Mouse (Mus musculus): Measurements from ENCODE around the gene Chst15.

Gene Chst15

DNA sequence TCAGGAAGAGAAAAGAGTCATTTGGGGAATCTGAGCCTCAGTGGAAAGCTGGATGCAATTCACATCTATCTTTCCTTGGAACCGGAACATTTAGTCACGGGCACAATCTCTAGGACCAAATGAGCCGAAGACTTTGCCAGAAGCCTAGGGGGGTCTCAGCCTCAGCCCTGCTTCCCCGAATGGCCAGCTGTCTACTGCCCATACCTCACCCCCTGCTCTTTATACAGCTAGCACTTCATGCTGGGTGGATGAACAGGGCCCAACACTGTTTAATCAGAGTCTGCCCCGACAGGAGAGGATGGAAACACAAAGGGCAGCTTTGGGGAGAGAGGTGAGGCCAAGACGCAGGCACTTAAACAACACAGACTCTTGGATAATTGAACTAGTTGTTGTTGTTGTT lies 53.8 kb downstream of the Chst15 start:
- DNase-seq (ENCODE audit: extremely low spot score, low spot score) = no peak

- peak; percentile 64 for DNase-seq (ENCODE audit: extremely low spot score, low spot score)
Measured at GRCm38 (mm10) chr7:132262696-132263095, 54.3 kb downstream of the Chst15 start.

DNA sequence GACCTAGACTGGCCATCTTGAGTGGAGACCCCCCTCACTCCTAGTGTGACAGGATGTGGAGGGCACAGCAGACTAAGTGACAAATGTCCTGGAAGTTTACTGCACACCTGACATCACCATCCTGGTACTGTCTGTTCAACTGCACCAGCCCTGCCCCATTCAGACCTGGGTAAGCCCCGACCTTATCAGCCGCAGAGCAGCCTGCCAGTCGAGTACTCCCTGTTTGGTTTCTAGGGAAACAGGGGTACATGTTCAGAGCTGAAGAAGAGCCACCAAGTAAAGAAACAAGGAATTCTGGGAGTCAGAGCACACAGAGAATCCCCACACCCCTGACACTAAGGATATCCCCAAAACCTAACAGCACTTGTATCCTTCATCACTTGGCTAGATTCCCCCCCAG lies 55.1 kb downstream of the Chst15 start:
- no peak for DNase-seq (ENCODE audit: extremely low spot score, low spot score)

DNA sequence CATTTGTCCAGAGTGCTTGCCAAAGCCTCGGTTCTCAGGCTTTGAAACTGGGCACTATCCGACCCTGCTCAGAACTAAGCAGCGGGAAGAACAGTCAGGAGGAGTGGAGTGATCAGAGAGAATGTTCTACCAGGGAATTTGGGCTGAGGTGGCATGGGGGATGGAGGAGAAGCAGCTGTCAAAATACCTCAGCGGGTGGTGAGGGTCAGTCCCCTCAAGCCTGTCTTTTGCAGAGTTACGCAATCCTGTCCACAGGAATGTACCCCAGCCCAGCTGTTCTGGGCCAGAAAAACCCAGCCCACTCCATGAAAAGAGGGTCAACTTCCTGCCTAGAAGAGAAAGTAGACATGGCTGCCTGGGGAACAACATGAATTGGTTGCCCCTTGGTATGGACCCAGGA lies 56.4 kb downstream of the Chst15 start:
- no peak for DNase-seq (ENCODE audit: extremely low spot score, low spot score)

- no peak for DNase-seq (ENCODE audit: extremely low spot score, low spot score)
Measured at GRCm38 (mm10) chr7:132258817-132259216, 58.2 kb downstream of the Chst15 start.

DNA sequence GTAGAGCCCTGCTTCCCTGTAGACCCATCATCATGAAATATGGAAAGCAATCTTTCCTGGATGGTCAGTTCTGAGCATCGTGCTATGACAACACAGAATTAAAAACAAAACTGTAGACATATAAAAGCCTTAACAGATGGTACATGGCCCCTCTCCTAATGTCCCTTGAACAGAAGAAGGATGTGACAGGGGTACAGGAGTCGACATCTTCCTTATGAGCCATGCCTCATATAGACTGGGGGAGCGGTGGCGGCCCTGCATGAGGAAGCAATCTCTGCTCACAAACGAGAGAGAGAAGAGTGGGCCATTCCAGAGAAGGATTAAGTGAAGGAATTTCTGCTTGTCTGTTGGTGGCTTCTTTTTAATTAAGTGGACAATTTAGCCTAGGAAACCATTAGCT lies 58.8 kb downstream of the Chst15 start:
- no peak for DNase-seq (ENCODE audit: extremely low spot score, low spot score)

DNA sequence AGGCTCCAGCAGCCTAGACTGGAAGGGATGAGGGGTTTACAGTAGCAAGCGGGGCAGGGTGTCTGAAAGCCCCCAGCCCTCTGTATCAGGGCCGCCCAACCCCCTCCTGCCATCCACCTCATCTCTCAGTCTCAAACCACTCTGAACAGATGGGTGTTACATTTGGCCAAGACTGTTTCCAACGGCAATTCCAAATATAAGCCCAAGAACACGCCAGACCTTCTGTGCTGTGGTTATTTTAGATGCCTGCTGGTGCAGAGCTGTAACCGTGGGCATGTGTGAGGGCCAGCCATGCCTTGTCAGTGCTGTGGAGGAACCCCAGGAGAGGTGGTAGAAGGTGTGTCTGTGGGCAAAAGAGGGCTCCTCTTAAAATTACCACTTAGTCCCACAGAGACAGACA lies 63.5 kb downstream of the Chst15 start:
- no peak for DNase-seq (ENCODE audit: extremely low spot score, low spot score)

DNA sequence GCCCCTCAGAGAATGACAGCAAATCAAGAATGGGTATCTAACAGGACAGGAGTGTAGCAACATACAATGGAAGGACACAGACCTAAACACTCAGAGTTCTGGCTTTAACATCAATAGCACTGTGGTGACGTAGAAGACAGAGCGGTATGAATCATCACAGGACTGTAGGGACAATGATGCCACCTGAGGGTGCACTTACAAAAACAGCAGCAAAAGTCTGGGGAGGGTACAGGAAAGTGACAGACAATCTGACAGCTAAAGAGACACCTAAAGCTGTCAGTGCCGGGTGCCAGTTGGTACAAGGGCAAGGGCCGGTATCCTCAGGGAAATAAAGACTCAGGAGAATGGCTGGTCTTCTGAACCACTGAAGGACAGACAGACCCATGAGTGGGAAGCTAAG lies 64.0 kb downstream of the Chst15 start:
- DNase-seq (ENCODE audit: extremely low spot score, low spot score) = no peak

DNA sequence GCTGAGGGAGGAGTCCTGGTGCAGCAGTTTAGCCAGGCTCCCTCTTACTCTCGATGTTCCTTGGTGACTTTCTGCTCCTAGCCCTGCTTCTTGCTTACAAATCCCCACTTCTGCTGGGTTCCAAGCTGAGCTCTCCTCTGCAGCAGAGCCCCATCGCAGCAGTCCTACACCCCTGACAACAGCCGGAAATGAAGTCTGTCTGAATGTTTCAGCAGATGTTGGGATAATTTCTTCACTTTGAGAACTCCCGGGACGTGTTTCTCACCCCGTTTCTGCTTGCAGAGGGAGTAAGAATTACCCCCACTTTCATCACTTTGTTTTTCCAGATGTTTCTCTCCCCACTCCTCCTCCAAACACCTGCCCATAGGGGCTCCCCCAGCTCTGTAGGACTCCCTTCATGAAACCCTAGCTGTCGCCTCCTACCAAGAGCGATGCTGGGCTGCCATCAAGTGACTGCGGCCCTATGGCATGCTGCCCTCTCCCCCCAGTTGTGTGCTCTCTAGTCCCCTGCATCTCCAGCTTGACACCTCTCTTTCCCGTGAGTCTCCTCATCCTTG lies 67.4 kb downstream of the Chst15 start:
- no peak for DNase-seq (ENCODE audit: extremely low spot score, low spot score)

DNA sequence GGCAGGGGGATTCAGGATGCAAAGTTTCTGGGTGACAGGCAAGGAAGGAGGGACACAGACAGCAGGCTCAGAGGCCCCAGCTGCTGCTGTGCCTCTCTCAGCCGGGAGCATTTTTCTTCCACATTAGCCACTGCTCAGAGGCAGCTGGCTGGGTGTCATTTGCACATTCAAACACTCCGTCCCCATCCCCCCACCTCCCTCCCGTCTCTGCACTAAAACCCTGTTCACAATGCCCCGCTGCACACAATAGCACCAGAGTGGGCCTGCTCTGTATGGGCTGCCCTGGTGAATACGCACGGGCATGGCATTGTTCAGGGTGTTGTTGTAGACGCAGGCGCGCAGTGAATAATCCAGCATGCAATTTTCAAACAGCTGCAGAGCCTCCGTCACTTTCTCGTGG lies 69.5 kb downstream of the Chst15 start:
- peak; percentile 73 for DNase-seq (ENCODE audit: extremely low spot score, low spot score)

DNA sequence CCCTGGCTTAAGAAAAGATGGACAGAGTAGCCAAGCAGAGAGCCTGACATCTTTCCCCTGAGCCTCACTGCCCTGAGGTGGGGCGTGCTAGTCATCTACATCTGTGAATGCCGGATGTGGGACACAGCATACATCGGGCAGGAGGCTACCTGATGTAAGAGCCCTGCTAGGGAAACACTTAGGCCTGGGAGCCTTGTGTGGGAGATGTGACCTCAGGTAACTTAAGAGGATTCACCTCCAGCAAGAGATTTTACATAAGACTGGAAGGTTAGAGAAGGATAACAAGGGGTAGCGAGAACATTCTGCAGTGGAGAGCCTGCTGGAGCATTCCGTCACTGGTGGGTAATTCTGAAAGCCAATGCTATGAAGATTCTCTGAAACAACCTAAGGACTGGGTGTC lies 69.9 kb downstream of the Chst15 start:
- no peak for DNase-seq (ENCODE audit: extremely low spot score, low spot score)

GRCm38 (mm10) chr7:132245730-132246129 lies 71.3 kb downstream of the Chst15 start:
- DNase-seq (ENCODE audit: extremely low spot score, low spot score) = no peak

DNA sequence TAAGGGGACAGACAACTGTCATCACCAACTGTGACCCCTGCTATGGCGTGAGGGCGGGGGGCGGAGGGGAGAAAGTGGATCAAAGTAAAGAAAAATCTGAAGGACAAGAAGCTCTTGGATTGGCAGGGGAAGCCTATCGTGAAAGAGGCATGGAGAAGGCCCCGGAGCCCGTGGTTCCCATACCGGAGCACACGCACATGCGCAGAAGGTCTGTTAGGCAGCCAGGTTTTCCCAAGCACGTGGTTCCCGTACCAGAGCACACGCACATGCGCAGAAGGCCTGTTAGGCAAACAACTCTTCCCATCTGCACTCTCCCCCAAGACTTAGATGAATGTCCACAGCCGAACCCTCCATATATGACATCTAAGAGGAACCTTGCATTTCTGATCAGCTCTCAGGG lies 72.4 kb downstream of the Chst15 start:
- DNase-seq (ENCODE audit: extremely low spot score, low spot score) = no peak

- no peak for DNase-seq (ENCODE audit: extremely low spot score, low spot score)
Measured at GRCm38 (mm10) chr7:132243225-132243624, 73.8 kb downstream of the Chst15 start.

GRCm38 (mm10) chr7:132242617-132243141 lies 74.3 kb downstream of the Chst15 start:
- DNase-seq (ENCODE audit: extremely low spot score, low spot score) = no peak

DNA sequence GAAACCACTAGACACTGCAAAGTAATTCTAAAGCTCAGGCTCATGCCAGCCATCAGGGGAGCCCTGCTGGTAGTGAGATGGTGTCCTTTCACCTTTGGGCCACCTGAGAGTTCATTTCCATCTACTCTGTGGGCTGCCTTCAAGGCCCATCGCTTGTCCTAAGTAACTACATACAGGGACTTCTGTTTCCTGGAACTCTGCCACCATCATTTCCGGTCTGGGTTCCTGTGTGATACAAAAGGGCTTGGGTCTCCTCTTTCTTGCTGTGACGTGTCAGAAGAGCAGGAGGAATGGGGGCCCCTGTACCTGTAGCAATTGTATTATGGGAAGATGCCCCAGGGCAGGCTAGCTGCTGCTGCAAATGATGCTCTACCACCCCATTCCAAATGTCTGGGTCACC lies 78.1 kb downstream of the Chst15 start:
- no peak for DNase-seq (ENCODE audit: extremely low spot score, low spot score)

GRCm38 (mm10) chr7:132237191-132237590 lies 79.8 kb downstream of the Chst15 start:
- no peak for DNase-seq (ENCODE audit: extremely low spot score, low spot score)

GRCm38 (mm10) chr7:132236789-132237188 lies 80.2 kb downstream of the Chst15 start:
- DNase-seq (ENCODE audit: extremely low spot score, low spot score) = no peak

DNA sequence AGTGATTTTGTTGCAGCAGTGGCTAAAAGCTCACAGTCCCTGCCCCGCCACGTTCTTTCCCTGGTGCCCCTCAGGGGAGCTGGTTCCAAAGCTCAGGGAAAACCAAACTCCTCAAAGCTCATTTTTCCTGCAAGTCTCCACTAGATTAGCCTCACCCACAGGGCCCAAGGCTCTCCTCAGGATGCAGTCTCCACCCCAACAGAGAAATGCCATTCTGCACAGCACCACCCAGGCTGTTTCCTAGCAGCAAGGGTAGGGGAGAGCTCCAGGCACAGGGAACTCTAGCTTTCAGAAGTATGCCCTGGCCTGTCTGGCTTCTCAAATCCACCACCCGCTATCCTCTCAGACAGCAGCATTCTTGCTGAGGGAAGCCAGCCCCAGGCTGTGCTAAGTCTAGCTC lies 82.8 kb downstream of the Chst15 start:
- no peak for DNase-seq (ENCODE audit: extremely low spot score, low spot score)

- no peak for DNase-seq (ENCODE audit: extremely low spot score, low spot score)
Measured at GRCm38 (mm10) chr7:132233732-132234131, 83.3 kb downstream of the Chst15 start.

GRCm38 (mm10) chr7:132232937-132233336 lies 84.1 kb downstream of the Chst15 start:
- no peak for DNase-seq (ENCODE audit: extremely low spot score, low spot score)

- no peak for DNase-seq (ENCODE audit: extremely low spot score, low spot score)
Measured at GRCm38 (mm10) chr7:132231476-132231875, 85.6 kb downstream of the Chst15 start.

- DNase-seq (ENCODE audit: extremely low spot score, low spot score) = no peak
Measured at GRCm38 (mm10) chr7:132230961-132231360, 86.1 kb downstream of the Chst15 start.
